Mouse (Mus musculus): ENCODE measurements around the gene Ryr2.

GRCm38 (mm10) chr13:12146402-12146801, 39.7 kb upstream of the Ryr2 start:
- TF ChIP-seq GATA1 (IDR thresholded peaks at IDR 0.05; ENCODE audit: borderline replicate concordance, low read length), result no peak
- no peak for TF ChIP-seq FLI1 (IDR thresholded peaks at IDR 0.05; ENCODE audit: low read length)

Data from megakaryocyte, embryonic 14.5 days (primary cell).